Mouse (Mus musculus): ENCODE data around the gene Clcnka.
A peak's percentile ranks its signal among the peaks of the same experiment; 100 is the strongest.

Gene Clcnka

DNA sequence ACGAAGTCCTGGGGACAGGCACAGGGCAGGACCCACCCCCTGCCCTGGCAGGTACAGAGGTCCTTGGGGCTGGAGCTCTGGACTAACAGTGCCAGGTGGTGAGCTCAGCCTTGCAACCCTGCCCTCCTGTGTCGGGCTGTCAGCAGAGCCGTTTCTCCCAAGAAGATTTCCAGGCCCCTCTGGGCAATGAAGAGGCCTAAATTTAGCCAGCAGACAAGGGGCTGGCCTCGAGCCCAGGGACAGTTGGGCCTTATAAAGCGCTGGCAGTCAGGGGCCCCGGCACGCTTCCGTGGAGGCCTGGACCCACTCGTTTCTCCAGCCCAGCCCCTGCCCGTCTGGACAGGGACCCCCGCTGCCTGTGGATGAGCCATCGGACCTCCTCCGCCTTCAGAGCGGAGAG is 22.9 kb upstream of the Clcnka start:
- DNase-seq (ENCODE audit: low read depth): no peak

GRCm38 (mm10) chr4:141420886-141421285 is 22.4 kb upstream of the Clcnka start:
- no peak for DNase-seq (ENCODE audit: low read depth)

DNA sequence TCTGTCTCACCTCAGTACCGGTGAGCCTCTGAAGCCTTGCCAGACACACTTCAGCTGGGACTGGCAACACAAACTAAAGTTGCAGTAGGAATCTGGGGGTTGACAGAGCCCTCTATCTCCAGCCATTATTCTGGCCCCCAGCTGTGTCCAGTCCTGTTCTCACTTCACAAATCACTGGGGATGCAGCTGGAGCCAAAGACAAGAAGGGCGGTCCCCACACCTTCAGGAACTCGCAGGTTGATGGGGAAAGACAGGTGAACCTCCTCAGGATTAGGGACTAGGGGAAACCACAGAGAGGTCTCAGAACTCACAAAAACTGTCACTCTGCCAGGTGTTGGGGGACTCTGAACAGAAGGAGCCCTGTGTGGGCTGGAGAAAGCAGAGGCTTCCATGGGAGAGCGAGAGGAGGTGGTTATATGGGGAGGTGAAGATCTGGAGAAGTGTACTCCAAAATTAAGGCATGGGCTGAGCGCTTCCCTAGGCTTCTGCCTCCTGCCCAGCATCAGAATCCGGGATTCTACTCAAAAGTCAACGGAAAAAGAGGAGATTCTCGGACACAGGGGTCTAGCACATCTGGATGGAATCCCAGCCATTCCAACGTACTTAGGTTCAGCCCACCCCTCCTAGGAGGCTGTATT is 21.8 kb upstream of the Clcnka start, which contains the start of gene Hspb7:
Gene Hspb7, plus strand, starts transcription at position 588 of the 638 bp plus-strand sequence.
- DNase-seq (ENCODE audit: low read depth): no peak

DNA sequence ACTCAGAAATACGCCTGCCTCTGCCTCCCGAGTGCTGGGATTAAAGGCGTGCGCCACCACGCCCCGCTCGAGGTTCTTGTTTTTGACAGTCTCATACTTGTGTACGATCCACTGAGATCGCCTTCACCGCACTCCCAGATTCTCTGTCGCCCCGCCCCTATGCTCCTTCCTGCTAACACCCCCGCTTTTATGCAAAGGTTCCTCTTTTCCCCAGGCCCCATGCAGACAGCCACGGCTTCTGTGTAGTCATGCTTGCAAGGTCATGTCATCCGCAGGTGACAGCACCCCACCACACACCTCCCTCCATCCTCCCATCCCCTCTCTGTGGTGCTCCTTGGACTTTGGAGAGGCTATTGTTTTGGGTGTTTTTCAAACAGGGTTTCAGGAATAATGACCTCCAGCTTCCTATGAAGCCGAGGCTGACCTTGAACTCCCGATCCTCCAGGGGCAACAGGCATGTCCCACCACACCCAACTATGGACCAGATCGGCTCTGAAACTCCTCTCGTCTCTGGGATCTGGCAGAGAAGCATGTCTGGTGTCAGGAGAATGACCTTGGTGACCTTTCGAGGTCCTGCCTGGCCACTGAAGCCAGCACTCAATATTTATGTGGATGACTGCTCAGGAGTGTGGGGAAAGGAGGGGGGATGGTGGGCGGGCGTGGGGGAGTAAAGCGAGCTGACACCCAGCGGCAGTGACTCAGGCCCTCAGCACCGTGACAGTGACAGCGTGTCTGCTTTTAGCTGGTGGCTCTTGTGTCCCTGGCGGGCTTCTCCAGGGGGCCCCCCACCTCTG is 21.1 kb upstream of the Clcnka start:
- peak; percentile 57 for DNase-seq (ENCODE audit: low read depth)

DNA sequence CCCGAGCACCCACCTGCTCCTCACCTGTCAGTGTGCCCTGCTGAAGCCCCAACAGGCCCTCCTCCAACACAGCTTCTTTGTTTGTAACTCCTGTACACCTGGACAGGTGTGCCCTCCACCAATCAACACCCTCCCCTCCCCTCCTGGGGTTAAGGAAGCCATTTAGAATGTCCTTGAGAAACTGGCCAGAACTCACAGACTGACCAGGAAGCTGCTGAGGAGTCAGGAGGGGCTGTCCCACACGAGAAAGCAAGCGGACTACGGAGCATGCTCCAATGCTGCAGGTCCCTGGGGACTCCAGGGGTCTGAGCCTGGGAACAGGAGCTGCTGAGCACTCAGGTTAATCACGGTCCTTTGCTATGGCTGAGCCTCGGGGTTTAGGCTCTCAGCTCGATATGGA is 17.4 kb upstream of the Clcnka start, which contains the start of gene Clcnkb:
Gene Clcnkb, minus strand, starts transcription at position 91 of the 400 bp plus-strand sequence.
- DNase-seq (ENCODE audit: low read depth): no peak

DNA sequence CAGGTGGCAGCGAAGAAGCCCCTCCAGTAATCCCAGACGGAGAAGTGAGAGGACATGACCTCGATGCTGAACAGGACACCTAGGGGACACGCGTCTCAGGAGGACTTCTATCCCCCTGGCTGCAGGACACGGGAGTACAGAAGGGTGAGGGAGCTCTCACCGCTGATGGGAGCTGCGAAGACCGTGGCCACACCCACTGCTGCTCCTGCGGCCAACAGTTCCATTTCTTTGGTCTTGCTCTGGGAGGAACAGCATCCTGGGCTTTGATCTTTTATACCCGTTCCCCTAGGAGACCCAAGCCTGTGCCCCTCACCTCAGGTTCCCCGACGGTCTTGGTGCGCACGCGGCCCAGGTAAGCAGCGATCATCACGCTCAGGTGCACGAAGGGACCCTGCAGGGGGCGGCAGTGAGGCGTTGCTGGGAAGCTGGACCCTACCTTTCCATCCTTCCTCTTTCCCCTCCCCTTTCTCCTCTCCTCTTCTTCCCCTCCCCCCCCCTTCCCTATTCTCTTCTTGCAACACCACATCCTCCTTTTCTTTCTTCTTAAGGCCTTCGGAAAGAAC is 13.0 kb upstream of the Clcnka start:
- DNase-seq (ENCODE audit: low read depth): peak; percentile 35

DNA sequence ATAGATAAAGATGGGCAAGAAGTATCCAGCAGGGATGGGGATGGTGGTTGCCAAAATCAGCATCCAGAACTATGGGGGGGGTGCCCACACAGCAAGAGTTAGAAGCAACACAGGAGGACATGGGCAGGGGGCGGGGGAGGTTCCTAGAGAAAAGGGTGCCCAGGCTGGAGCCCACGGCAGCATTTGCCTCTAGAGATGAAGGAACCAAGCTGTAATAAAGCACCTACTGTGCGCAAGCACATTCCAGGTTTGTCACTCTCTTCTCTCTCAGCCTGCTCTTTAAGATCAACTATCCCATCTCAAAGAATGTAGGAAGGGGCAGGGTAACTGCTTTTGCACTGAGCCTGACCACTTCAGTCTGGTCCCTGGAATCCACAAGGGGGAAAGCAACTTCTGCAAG is 10.1 kb upstream of the Clcnka start:
- no peak for DNase-seq (ENCODE audit: low read depth)

- peak; percentile 82 for DNase-seq (ENCODE audit: low read depth)
These were observed 8.2 kb upstream of the Clcnka start for GRCm38 (mm10) chr4:141406516-141407299.

DNA sequence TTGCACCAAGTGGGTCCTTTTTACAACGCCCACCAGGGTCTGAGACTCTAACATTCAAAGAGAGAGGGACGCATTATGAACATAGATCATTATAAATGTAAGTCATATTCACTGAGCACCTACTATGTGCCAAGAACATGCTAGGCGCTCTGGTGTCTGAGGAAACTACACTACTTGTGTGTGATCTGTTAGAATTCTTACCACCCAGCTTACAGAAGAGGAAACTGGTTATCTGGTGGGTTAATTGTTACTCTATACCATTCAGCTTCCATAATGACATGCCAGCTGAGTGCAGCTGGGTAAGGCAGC is 6.7 kb upstream of the Clcnka start:
- DNase-seq (ENCODE audit: low read depth): no peak

DNA sequence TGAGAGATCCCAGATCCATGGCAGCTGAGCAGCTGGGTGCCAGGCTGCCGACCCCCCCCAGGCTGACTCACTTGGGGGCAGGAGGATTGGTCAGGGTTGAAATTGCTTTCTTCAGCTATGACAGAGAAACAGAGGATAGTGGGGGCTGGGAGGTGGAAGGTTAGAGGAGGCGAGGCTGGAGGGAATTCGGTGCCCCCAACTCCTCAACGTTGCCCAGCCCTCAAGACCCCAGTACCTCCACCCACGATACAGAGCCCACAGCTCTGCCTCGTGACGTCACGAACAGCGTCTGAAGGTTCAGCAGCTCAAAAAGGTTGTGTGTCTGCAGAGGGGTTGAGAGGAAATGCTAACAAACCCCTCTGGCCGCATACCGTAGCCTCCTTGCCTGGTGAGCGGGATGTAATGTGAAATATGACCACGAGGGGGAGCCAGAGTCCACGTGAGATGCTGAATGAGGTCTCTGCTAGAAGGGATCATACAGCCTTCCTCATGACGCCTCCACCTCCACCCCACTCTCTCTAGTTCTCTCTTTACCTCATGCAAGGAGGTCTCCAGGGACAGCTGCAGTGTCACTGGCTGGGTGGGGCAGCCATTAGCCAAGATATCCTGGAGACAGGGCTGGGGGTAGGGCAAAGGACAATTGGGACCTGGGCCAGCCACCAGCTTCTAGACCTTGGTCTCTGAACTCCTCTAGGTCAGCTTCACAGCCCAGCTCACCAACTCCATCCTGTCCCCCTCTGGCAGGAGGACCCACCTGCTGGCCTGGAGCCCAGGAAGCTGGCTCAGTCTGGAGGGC is 6.2 kb upstream of the Clcnka start:
- DNase-seq (ENCODE audit: low read depth): peak; percentile 90

DNA sequence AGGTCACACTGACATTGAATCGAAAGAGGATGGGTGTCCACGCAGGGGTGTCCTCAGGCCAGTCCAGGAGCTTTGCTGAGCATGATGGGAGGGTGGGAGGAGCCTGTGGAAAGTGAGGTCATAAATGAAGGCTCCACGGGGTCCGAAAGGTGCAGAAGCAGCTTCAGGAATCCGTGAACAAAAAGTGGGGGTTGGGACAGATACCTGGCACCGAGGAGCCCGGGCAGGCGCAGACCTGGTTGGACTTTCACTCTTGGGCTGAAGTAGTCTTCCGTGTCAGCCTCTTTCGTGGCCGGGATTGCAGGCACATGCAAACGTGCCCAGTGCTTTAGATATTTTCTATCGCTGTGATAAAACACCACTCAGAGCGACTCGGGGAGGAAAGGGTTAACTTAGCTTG is 1.6 kb upstream of the Clcnka start:
- DNase-seq (ENCODE audit: low read depth): no peak

GRCm38 (mm10) chr4:141397861-141398260 is 663 bp downstream of the Clcnka start:
- DNase-seq (ENCODE audit: low read depth): no peak

DNA sequence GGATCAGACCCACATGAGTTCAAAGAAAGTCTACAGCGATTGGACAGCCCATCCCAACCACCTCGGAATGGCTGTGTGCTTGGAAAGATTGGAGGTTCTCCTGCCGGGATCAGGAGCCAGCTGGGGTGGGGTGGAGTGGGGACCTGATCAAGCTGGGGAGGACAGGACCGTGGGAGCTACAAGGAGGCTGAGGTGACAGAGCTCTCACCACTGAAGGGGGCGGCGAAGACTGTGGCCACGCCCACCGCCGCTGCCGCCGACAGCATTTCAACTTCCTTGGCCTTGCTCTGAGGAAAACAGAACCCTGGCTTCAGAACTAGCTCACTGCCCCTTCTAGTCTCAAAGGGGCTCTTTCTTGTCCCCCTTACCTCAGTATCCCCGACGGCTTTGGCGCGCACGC is 3.8 kb downstream of the Clcnka start:
- no peak for DNase-seq (ENCODE audit: low read depth)

- no peak for DNase-seq (ENCODE audit: low read depth)
These were observed 7.2 kb downstream of the Clcnka start for GRCm38 (mm10) chr4:141391293-141391692.

DNA sequence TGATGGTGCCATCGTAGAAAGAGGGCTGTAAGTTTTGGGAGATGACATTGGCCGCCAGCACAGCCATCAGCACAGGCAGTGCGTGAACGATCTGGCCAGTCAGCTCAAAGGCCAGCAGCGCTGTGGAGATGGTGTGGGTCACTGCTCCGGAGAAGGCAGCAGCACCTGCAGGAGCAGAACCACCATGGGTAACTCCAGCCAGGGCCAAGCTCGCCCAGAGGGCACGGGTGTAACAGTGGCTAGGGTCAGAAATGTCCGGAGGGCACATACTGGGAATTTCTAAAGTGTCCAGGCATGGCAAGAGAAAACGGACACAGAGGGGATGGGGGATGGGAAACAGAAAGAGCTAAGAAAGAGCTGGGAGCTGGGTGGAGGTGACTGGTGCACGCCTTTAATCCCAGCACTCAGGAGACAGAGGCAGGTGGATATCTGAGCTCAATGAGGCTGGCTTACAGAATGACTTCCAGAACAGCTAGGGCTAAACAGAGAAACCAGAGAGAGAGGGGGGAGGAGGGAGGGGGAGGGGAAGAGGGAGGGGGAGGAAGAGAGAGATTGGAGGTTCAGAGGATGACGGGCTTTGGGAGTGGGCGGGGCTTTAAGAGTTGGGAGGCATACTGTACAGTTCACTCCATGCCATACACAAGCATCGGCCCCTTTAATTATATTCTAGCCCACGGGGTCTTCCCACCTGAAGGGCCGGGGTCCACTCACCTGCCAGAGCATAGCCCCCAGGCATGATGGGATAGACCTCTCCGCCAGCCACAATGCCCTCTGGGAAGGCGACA is 9.0 kb downstream of the Clcnka start:
- no peak for DNase-seq (ENCODE audit: low read depth)

DNA sequence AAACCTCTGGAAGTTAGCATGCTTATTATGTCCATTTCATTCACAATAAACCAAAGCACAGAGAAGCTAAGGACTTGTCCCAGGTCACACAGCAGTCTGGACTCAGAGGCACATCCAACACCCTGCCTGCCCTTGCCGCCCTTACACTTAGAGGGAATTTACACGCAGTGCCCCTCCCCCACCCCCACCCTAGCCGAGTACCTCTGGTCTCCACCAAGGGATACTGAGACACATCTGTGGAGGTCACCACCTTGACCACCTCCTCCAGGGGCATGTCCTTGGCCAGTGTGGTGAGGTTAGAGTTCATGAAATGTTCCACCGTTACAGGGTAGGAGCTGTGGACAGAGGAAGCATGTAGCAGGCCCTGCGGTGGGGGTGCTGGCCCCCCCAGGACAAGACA is 10.6 kb downstream of the Clcnka start:
- DNase-seq (ENCODE audit: low read depth): no peak

- DNase-seq (ENCODE audit: low read depth): peak; percentile 85
These were observed 11.3 kb downstream of the Clcnka start for GRCm38 (mm10) chr4:141387093-141387784.

- DNase-seq (ENCODE audit: low read depth): no peak
These were observed 12.4 kb downstream of the Clcnka start for GRCm38 (mm10) chr4:141386150-141386549.

DNA sequence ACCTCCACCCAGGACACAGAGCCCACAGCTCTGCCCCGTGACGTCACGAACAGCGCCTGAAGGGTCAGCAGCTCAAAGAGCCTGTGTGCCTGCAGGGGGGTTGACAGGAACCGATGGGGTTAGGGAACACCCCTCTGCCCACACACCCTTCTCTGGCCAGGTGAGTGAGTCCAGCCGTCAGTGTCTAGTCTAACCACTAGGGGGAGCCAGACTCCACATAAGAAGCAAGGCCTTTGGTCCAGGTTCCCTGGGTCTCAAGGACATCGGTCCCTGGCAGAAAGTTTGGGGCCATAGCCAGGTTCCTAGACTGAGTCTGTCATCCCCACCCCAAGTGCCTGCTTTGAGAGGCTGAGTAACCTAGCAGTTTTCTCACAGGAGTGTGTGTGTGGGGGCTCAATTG is 13.2 kb downstream of the Clcnka start:
- peak; percentile 83 for DNase-seq (ENCODE audit: low read depth)

DNA sequence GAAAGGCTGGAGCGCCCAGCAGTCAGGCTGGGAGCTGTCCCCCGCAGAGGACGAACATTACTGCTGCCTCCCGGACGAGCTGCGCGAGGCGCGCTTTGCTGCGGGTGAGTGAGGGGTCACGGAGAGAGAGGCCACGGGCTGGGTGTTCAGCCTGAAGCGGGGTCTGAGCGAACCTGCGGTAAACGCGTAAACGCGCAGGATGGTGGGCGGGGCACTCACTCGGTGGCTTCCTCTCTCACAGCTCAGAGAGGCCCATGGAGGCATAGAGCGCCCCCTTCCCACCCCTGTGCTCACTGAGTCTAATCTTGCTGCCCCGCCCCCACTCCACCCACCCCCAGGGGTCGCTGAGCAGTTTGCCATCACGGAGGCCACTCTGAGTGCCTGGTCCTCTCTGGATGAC is 16.1 kb downstream of the Clcnka start:
- DNase-seq (ENCODE audit: low read depth): peak; percentile 33
